ENCODE assay signal across 18 mouse cellular contexts in genomic region chr6:72007411-72008212, GRCm38 (mm10).
DNase-seq lines count a peak whose midpoint lies in the region.
"Had no signal": no experiment of that assay in that cellular context is flagged by ENCODE, and none has a peak within 500 bp of the region (broad histone marks: within the 10 kb centered on the region; RNA-seq: fewer than 3 reads in every experiment).

No protein-coding gene starts in this region.

- DNase-seq in adrenal gland, adult 2 months: peak; percentile 50
- no peak for DNase-seq in adrenal gland, adult 8-10 months
- DNase-seq in 3T3-L1 (ENCODE audit: low read depth, low spot score) (peak; percentile 81), NIH3T3 (ENCODE audit: low read depth) (peak; percentile 49)
- no peak for DNase-seq in T-cell, adult 2 months (ENCODE audit: low spot score)
- no peak for DNase-seq in cerebellum, postnatal 10 days
- DNase-seq: adrenal gland, postnatal 10 days; cerebellum, adult 11 months; cerebellum, adult 2 months; cerebellum, adult 9-11 months; cerebellum, postnatal 36 days; gastrocnemius, adult 2 months; gastrocnemius, postnatal 14 days; heart, adult 18-20 months; heart, postnatal 14 days; heart, postnatal 4 days; kidney, adult 18-20 months; kidney, adult 9 months had no signal

Comparison
In these comparisons a context has a peak if more than half of its experiments do, and no peak if none do; other contexts are left out.
1. DNase-seq: peak in adrenal gland, adult 2 months (single experiment), 3T3-L1 (single experiment) and NIH3T3 (single experiment); none in adrenal gland, adult 8-10 months (single experiment), T-cell, adult 2 months (single experiment) and cerebellum, postnatal 10 days (0 of 2).